Mouse (Mus musculus): Measurements from ENCODE around the gene Unc45b.
A peak's percentile ranks its signal among the peaks of the same experiment; 100 is the strongest.
"Not testable (repeated sequence)": the region's sequence is repeated elsewhere in the genome, so short reads cannot be mapped to it uniquely, and the experiment has no call there.

Gene Unc45b

DNA sequence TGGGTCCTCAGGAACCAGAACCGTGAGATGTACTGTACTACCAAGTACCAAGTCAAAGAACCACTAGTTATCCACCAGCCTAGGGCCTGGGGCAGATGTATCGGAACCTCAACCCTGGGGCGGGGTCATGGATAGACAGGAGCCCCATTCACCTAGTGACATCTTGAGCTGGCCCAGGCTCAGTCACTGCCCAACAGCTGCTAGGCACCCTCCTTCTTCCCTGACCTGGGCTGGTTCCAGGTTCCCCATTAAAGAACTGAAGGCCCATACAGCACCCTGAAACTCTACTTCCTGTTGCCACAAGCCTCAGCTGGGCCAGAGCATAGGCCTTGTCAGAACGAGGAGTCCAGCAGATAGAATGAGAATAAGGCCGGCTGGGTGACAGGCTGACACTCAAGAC lies 10.6 kb upstream of the Unc45b start:
- no peak for DNase-seq

DNA sequence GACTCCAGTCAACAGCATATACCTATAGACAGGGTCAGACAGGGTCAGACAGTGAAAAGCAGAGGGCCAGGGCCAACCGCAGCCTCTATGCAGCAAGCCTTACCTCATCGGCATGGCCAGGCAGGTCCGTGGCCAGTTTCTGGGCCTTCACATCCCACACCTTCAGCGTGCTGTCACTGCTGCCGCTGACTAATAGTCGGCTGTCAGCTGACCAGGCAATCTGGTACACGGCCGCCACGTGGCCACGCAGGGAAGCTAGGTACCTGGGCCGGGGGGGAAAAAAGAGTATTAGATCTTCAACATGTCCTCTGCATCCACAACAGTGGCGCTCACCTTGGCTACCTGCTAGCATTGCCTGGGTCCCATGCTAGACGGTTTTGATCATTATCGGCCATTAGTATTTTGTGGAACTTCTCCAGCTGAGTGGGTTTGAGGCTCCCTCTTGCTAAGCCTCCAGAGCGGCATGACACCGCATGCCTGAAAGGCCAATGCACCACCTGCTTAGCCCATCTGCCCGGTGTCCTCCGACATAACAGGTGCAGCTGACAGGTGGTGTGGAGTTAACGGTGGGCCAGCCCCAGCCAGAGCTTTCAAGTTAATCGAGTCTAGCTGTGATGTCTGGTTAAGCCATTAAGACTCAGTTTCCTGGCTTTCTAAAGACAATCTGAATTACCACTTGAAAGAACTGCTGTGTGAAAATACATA lies 8.6 kb upstream of the Unc45b start:
- no peak for DNase-seq

DNA sequence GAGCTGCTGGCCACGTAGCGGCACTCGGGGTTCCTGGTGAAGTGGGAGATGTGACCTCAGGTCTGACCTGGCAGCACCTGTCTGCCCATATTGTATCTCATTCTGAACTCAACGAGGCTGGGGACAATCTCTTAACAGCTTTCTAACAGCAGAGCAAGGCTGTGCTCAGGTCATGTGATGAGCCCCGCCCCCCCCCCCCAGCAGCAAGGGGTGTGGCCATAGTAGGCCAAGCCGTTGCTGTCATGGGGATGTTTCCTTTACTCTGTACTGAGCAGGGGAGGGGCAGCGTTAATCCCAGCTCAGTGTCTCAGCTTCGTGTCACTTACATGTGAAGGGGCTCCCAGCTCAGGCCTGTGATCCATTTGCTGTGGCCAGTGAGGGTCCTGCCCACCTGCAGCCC lies 5.4 kb upstream of the Unc45b start:
- no peak for DNase-seq

DNA sequence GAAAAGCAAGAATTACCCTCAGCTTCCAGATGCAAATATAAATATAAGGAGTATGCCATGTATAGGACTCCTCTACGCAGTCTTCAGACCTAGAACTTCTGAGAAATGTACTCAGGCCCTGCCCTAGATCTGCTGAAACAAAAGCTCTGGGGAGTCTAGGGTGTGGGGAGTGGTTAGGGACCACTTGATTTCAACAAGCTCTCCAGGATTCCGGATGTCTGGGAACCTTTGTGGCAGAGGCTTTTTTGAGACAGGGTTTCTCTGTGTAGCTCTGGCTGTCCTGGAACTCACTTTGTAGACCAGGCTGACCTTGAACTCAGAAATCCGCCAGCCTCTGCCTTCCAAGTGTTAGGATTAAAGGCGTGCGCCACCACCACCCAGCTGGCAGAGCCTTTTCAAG lies 4.5 kb upstream of the Unc45b start:
- DNase-seq, result no peak

DNA sequence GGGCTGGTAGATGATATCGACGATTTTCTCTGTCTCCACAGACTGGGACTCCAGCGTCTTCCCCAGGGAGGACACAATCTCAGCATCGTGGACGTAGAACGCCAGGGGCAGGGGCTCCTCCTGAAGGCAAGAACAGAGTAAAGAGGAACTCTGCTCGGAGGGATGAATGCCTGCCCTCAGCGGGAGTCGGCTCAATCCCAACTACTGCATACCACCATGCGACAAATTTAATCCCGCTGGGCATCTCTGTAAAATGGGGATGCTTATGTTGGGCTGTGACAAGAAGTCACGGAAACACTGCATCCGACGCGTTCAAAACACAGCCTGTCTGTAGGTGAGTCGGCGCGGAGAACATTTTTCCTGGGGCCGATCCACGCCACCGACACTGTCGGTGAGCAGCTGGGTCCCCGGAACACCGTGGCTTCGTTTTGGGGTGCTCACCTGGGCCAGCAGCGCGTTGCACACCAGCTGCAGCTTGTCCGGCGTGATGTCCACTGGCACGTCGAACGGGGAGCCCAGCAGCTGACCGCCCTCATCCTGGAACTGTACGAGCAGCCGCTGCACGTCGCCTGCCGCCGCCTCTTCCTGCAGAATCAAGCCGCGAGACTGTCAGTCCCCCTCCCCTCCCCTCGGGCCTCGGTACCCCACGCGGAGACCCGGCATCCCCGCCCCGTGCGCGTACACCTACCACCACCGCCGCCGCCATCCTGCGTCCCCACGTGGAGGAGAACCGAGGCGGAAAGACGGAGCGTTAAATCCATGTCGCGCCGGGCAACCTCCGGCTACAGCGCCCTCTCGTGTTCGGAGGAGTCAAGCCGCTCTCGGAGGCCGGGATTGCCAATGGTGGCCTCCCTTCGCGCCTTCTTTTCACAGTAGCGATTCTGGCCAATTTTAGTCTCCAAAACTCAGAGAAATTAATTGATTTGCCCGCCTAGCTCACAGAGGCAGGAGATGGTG lies 2.4 kb upstream of the Unc45b start, which contains the start of gene Nle1:
TSS of gene Nle1 (minus strand) at position 761 of the 957 bp plus-strand sequence.
- DNase-seq, result peak; percentile 96

DNA sequence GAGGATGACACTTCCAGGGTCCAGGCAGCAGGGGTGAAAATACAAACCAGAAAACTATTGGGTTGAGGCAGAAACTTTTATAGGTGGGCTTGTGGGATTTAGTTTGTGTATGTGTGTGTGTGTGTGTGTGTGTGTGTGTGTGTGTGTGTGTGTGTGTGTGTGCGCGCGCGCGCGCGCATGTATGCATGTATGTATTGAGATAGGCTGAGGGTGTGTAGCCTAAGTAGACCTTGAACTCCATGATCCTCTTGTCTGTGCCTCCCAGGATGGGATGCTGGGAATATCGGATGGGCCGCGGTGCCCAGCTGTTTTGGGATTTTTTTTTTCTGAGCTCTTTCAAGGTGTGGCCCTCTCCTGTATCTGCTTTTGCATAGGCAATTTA lies 1.8 kb upstream of the Unc45b start:
- peak; percentile 31 for DNase-seq

DNA sequence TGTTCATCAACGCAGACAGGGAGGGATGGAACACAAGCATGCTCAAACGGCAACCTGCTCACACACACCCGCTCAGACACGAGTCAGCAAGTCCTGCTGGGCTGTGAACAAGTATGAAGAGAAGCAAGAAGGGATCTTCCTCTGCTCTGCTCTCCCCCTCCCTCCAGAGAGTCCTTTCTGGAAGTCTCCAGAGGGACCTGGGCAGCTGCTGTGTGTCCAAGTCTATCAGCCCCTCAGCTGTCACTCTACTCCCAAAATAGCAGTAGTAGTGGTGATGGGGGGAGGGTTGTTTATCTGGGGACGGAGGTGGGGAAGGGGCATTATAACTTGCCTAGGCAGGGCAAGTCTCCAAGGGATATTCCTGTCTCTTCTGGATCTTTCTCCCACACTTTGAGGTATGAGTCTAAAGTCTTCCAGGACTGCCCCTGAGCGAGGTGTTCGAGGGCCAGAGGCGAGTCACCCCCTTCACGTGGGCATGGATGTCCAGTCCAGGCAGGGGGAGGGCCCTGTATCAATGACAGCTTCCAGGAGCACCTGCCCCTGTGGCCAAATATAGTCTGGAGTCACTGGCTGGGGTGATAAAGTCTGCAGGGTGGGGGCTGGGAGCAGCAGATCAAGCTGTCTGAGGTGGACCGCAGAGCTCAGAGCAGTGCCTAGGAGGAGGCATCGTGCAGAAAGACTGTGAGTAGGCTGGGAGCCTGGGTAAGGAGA lies 484 bp downstream of the Unc45b start:
- no peak for DNase-seq

DNA sequence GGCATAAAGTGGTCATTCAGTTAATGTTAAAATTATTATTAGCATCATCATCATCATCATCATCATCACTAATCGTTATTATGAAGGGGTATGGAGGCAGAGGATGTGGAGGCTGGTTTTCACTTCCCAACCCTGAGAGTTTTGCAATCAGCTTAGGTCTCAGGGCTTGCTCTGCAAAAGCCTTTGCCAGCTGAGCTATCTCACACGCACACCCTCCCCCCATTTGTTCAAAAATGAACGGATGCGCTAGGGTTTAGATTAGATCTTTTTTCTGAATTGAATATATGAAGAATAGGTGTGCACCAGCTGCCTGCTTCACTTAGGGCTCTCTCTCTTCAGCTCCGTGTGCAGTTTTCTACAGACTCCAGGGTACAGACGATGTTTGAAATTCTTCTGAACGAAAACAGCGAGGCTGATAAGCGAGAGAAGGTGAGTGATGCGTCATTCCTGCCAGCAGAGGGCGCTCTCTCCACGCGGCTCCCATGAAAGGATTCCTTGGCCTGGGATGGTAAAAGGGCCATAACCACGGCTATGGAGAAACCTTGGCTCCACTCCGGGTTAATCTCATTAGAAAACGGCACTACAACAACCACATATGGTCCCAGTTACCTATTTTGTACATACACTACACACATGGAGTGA lies 4.5 kb downstream of the Unc45b start:
- peak; percentile 82 for DNase-seq

DNA sequence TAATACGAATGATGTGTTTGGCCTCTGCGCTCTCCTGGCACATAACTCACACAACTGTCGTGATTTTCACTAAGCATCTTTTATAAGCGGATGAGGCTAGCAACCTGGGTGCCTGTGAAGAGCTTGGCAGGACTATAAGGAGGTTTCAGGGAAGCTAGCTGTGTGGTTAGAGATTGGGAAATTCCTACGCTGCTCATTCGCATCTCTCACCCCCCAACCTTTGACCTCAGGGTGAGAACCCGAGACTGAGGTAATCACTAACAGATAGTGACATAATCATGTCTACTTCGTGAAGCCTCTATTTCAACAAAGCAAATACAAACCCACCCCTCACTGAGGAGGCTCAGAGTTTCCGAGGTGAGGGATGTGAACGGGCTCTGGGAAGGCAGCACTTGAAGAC lies 10.4 kb downstream of the Unc45b start:
- no peak for DNase-seq

DNA sequence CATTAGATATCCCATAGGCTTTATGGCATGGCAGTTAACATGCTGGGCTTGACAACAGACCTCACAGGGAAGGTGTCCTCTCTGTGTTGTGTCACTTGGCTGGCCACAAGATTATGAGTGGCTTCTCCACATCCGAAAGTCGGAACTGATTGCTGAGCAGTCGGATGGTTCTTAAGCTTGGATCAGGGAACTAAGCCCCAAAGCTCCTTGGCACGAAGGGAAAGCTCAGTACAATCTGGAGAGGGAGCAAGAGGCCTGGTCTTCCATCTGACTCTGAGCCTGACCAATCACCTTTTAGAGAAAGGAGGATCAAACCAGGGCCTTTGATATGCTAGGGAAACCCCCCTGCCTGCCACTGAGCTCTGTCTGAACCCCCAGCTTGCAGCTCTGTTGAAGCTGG lies 11.3 kb downstream of the Unc45b start:
- DNase-seq, result no peak

DNA sequence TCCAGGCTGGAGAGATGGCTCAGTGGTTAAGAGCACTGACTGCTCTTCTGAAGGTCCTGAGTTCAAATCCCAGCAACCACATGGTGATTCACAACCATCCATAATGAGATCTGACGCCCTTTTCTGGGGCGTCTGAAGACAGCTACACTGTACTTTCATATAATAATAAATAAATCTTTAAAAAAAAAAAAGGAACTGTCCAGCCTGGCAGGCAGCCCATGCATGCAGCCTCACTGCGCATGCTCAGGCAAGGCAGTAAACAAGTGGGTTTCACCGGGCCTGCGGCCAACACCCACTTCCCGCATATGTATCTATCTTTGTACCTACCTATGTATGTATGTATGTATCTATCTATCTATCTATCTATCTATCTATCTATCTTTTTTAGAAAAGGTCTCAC lies 13.6 kb downstream of the Unc45b start:
- DNase-seq, result not testable (repeated sequence)

DNA sequence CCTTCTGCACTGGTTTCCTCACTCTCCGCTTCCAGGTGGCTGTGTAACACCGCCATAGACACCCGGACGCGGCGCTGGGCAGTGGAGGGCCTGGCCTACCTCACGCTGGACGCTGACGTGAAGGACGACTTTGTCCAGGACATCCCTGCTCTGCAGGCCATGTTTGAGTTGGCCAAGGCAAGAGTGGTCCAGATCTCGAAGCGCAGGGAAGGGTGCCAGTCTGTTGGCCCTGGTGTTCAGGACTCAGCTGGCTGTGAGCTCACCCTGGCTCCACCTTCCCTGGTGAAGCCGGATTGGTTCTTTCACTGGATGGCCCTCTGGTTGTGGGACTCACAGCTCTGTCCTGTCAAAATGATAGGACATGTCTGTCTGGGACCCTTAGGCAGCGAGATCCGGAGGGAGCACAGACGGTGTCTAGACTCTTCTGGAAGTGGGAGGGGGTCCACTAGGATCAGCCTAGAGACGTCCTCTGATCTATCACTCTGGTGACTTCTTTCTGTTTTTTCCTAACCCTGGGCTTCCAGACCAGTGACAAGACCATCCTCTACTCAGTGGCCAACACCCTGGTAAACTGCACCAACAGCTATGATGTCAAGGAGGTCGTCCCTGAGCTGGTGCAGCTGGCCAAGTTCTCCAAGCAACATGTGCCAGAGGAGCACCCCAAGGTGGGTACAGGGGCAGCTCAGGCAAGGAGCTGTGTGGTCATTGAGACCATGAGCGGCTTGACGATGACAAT lies 18.7 kb downstream of the Unc45b start:
- DNase-seq, result no peak

DNA sequence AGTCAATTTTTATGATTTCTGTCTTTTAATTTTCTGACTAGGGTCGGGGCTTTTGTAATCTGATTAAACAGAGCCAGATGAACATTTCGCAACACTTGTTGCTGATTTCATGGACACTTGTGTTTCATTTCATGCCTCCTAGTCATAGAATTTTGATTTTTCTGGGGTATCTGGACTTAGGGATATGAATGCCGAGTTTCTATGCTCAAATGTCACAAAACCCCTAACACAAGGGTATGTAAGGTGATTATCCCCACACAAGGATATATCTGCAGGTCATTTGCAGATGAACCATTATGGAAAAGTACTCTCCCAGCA lies 19.2 kb downstream of the Unc45b start:
- no peak for DNase-seq

DNA sequence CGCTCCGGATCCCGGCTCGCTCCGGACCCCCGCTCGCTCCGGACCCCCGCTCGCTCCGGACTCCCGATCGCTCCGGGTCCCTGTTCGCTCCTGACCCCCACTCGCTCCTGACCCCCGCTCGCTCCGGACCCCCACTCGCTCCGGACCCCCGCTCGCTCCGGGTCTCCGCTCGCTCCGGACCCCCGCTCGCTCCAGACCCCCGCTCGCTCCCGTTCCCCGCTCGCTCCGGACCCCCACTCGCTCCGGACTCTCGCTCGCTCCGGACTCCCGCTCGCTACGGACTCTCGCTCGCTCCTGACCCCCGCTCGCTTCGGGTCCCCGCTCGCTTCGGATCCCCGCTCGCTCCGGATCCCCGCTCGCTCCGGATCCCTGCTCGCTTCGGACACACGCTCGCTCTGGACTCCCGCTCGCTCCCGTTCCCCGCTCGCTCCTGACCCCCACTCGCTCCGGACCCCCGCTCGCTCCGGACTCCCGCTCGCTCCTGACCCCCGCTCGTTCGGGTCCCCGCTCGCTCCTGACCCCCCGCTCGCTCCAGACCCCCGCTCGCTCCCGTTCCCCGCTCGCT lies 20.1 kb downstream of the Unc45b start:
- not testable (repeated sequence) for DNase-seq

DNA sequence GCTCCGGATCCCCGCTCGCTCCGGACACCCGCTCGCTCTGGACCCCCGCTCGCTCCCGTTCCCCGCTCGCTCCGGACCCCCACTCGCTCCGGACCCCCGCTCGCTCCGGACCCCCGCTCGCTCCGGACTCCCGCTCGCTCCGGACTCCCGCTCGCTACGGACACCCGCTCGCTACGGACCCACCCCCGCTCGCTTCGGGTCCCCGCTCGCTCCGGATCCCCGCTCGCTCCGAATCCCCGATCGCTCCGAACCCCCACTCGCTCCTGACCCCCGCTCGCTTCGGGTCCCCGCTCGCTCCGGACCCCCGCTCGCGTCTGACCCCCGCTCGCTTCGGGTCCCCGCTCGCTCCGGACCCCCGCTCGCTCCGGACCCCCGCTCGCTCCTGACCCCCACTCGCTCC lies 20.8 kb downstream of the Unc45b start:
- DNase-seq, result not testable (repeated sequence)

DNA sequence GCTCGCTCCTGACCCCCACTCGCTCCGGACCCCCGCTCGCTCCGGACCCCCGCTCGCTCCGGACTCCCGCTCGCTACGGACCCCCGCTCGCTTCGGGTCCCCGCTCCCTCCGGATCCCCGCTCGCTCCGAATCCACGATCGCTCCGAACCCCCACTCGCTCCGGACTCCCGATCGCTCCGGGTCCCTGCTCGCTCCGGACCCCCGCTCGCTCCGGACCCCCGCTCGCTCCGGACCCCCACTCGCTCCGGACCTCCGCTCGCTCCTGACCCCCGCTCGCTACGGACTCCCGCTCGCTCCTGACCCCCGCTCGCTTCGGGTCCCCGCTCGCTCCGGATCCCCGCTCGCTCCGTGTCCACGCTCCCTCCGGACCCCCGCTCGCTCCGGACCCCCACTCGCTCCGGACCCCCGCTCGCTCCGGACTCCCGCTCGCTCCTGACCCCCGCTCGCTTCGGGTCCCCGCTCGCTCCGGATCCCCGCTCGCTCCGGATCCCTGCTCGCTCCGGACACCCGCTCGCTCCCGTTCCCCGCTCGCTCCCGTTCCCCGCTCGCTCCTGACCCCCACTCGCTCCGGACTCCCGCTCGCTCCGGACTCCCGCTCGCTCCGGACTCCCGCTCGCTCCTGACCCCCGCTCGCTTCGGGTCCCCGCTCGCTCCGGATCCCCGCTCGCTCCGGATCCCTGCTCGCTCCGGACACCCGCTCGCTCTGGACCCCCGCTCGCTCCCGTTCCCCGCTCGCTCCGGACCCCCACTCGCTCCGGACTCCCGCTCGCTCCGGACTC lies 21.5 kb downstream of the Unc45b start:
- DNase-seq, result not testable (repeated sequence)

DNA sequence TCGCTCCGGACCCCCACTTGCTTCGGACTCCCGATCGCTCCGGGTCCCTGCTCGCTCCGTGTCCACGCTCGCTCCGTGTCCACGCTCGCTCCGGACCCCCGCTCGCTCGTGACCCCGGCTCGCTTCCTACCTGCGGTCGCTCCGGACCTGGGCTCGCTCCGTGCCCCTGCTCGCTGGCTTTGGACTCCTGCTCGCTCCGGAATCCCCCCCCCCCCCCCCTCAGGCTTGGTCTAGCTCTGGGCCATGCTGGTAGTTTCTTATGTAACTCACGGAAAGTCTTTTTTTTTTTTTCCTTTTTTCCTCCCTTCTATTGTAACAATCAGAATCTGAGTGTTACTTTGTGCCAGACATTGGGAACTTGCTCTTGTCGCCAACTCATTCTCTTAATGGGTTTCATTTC lies 22.8 kb downstream of the Unc45b start:
- DNase-seq, result no peak

DNA sequence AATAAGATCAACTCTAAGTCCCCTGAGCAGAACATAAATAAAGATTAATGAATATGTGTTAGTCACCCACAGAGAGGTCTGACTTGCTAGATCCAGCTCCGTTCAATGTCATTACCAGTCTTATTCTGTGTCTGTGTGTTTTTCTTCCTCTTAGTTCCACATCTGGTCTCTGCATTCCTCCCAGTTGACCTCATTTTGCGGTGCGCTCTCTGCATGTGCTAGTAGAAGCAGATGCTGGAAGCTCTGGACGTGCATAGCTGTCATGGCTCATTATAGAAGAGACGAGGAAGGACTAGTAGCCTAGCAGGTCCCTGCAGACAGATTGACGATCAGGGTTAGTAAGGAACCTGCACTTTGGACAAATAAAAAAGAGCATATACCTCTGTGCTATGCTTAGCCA lies 33.0 kb downstream of the Unc45b start:
- peak; percentile 56 for DNase-seq

DNA sequence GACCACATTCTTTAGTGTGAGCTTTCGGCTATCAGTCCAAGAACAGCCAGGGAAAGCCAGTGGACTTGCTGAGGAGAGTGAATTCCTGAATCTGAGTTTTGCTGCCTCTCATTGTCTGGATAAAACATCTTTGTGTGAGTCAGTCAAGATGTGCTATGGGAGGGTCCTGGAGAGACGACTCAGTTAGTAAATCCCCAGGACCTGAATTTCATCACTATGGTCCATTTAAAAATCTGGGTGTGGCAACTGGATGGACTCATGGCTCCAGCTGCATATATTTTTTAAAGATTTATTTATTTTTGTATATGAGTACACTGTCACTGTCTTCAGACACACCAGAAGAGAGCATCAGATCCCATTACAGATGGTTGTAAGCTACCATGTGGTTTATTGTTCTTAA lies 35.3 kb downstream of the Unc45b start:
- DNase-seq, result no peak

DNA sequence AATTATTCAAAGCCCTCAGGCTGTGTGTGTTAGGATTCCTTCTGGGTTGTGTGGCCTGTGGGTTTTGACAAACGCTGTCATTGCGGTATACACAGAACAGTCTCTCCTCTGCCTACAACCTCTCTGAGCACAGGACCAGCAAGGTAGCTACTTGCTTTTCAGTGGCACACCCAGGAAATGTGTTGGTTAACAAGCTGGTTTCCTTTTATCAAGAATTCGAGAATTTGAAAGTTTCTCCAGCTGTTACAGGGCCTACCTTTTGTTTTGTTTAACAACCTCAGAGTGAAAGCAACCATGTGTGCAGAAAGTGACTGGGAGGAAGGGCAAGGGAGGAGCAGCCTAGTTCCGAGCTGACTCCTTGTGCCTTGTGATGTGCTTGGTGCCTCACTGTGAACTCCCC lies 37.1 kb downstream of the Unc45b start:
- peak; percentile 59 for DNase-seq

DNA sequence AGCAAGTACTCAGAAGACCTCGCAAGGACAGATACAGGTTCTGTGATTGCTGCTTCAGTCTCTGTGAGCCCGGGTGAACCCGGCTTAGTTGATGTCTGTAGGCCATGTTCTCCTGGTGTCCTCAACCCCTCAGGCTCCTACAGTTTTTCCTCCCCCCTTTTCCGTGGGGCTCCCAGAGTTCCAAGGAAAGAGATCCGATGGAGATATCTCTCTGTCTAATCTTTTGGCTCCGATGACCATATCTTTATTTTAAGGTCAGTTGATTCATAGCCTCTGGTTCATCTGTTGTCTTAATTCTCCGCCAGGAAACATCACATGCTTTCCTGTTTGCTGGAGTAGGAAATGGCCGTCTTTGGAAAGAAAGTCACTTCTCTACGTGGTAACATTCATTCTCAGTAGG lies 38.7 kb downstream of the Unc45b start:
- DNase-seq, result no peak
